In the genomic region with DNA sequence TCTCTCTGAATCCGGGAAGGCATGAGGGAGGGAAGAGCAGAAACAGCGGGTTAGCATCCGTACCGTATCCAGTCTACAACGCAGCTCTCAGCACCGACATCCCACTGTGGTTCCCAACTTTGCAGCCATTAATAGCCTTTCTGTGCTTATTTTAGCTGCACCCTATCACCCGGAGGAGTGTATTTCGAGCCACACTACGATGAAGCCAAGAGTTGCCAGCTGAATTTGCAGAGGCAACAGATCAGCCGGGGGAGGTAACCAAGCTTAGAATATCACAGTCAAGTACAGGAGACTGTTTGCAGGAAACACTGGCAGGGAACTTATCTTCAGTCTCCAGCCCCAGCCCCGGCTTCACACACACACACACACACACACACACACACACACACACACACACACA, we compare ENCODE assay signal across 10 mouse cellular contexts.
DNase-seq lines count a peak whose midpoint lies in the region; ATAC-seq and TF ChIP-seq lines count a peak whose summit lies in the region.
"Had no signal": no experiment of that assay in that cellular context is flagged by ENCODE, and none has a peak within 500 bp of the region (broad histone marks: within the 10 kb centered on the region; RNA-seq: fewer than 3 reads in every experiment).

No protein-coding gene starts in this region.

- TF ChIP-seq CTCF in layer of hippocampus, adult 2 months (conservative IDR thresholded peaks at IDR 0.05): no peak

- H3K27ac ChIP-seq in layer of hippocampus, adult 2 months: no peak overlapping the region; the same call in 1 of the 2 replicates

- H3K4me3 ChIP-seq in layer of hippocampus, adult 2 months: no peak overlapping the region

- ATAC-seq in inflammation-experienced regulatory T-cells, adult 6 months: no peak

- peak; percentile 67 to 78 for DNase-seq in layer of hippocampus, adult 2 months (ENCODE audit: low spot score in 2 of 2)
- no peak for DNase-seq in layer of hippocampus, postnatal 25 days (ENCODE audit: extremely low spot score in 1 of 2, low spot score in 1 of 2)
- DNase-seq in heart, adult 9 months (ENCODE audit: low spot score in 2 of 2): peak; percentile 75 to 78
- DNase-seq in layer of hippocampus, adult 9-11 months: peak; percentile 88
- DNase-seq in right cerebral cortex, postnatal 4 days: peak; percentile 12
- no peak for DNase-seq in natural killer cell, adult 2 months (ENCODE audit: low spot score in 2 of 2)
- no peak for DNase-seq in embryo, embryonic 9.5 days (ENCODE audit: extremely low spot score)
- DNase-seq: cerebellum, postnatal 36 days; lung, adult 18-20 months had no signal

Comparison
In these comparisons a context has a peak if more than half of its experiments do, and no peak if none do; other contexts are left out.
1. DNase-seq: peak in layer of hippocampus, adult 2 months (2 of 2), heart, adult 9 months (2 of 2), layer of hippocampus, adult 9-11 months (single experiment) and right cerebral cortex, postnatal 4 days (single experiment); none in layer of hippocampus, postnatal 25 days (0 of 2), natural killer cell, adult 2 months (0 of 2) and embryo, embryonic 9.5 days (single experiment).